Mouse (Mus musculus) heart, embryonic 15.5 days (tissue): ENCODE results near the gene Nop53. TPM values are rescaled to one million over a fixed set of nuclear protein-coding genes. Genes with fewer than 3 reads are reported as not detected.
A peak's percentile ranks its signal among the peaks of the same experiment; 100 is the strongest.

Experiments
- ATAC-seq: fragments of 200-750 bp; cut with Nextera tagmentation; replicated peaks from 2 replicates; pipeline ENCODE4 v1.8.0; 2017; ENCODE audit warnings: low read depth, moderate TSS enrichment; ENCODE audit not compliant: insufficient number of reproducible peaks, insufficient read depth, low FRiP score
- H3K27ac ChIP-seq: fragments of 300-500 bp; sonication (generic); 2 replicates; pipeline ENCODE4 v1.5.1; 2015; ENCODE audit warnings: mild to moderate bottlenecking, inconsistent platforms
- H3K27me3 ChIP-seq: fragments of 300-500 bp; sonication (generic); 2 replicates; pipeline ENCODE4 v1.6.1; 2015; ENCODE audit warnings: inconsistent platforms
- H3K36me3 ChIP-seq: fragments of 300-500 bp; sonication (generic); 2 replicates; pipeline ENCODE4 v1.6.1; 2015; ENCODE audit warnings: mild to moderate bottlenecking, inconsistent platforms
- H3K4me1 ChIP-seq: fragments of 300-500 bp; sonication (generic); replicated peaks from 2 replicates; pipeline ENCODE4 v1.6.1; 2015; ENCODE audit warnings: inconsistent platforms
- H3K4me2 ChIP-seq: fragments of 300-500 bp; sonication (generic); 2 replicates; pipeline ENCODE4 v1.6.1; 2015; ENCODE audit warnings: inconsistent platforms, mild to moderate bottlenecking, moderate library complexity
- H3K4me3 ChIP-seq: fragments of 300-500 bp; sonication (generic); 2 replicates; pipeline ENCODE4 v1.5.1; 2015; ENCODE audit warnings: mild to moderate bottlenecking, inconsistent platforms
- H3K9ac ChIP-seq: fragments of 300-500 bp; sonication (generic); 2 replicates; pipeline ENCODE4 v1.6.1; 2015; ENCODE audit warnings: mild to moderate bottlenecking, inconsistent platforms
- H3K9me3 ChIP-seq: fragments of 300-500 bp; sonication (generic); replicated peaks from 2 replicates; pipeline ENCODE4 v1.6.1; 2016; ENCODE audit warnings: inconsistent platforms
- WGBS: fragments of 180-500 bp; shearing (Covaris S2); methylation state at CpG from one replicate; pipeline ENCODE4 v1.1.7; 2015; ENCODE audit warnings: mixed read lengths; 5-methylcytosine and 5-hydroxymethylcytosine counted together
- polyA plus RNA-seq: library from polyadenylated mRNA; unstranded; fragments of >200 nt; fragmentation: Nextera tagmentation; extraction: Ambion mirVana; gene quantifications from 2 replicates; pipeline ENCODE4 v1.2.1, GENCODE M21; 2015

Gene Nop53
- polyA plus RNA-seq, 1 experiment from 2014 or later: 118 TPM

DNA sequence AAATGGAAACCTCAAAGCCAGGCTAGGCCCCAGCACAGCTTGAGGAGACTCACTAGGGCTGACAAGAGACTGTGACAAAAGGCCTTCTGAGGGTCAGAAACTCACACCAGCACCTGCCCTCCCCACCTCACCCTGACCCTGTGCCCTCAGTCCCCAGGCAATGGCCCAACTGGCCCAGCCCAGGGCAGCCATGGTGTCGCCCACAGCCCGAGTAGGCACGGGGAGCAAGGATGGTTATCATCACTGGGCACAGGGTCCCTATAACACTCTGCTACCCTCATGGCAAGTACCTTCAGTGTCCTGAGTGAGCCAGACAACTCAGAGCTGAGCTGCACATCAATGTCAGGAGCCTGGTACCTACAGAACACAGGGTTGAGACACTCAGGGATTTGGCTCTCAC is 7.3 kb downstream of the Nop53 start:
- no peak overlapping the region for H3K27ac ChIP-seq

DNA sequence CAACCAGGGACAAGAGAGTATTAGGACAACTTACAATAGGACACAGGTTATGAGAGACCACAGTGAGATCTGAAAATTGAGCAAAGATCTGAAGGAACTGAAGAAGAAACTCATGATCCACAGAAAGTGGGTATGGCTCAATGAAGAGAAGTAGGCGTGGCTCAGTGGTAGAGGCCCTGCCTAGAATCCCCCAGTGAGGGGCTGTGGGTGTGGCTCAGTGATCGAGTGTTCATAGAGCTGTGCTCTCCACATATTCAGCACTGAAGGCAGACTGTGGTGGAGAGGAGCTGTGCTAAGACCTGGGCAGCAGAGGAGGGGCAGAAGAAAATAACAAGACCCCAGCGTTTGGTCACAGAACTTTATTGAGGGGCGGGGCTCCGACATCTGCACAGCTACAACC is 8.4 kb downstream of the Nop53 start:
- H3K4me3 ChIP-seq: no peak overlapping the region
- peaks cover 7% of the 10 kb centered on the region; the same call in 1 of the 2 replicates for H3K4me1 ChIP-seq
- no peak for ATAC-seq
- no peak overlapping the region for H3K27ac ChIP-seq
- peaks cover 70% of the 10 kb centered on the region for H3K36me3 ChIP-seq
- WGBS: 88% methylated on average over 5 of the region's 5 CpGs
- no peaks in the 10 kb centered on the region for H3K9me3 ChIP-seq
- H3K4me2 ChIP-seq: no peak overlapping the region
- H3K9ac ChIP-seq: no peak overlapping the region
- H3K27me3 ChIP-seq: no peaks in the 10 kb centered on the region

More for the DNA sequence above, 7.3 kb downstream of the Nop53 start:
- H3K4me3 ChIP-seq: no peak overlapping the region
- H3K4me2 ChIP-seq: no peak overlapping the region
- ATAC-seq: no peak
- no peaks in the 10 kb centered on the region for H3K9me3 ChIP-seq
- H3K9ac ChIP-seq: no peak overlapping the region
- peaks cover 81% of the 10 kb centered on the region for H3K36me3 ChIP-seq
- H3K27me3 ChIP-seq: no peaks in the 10 kb centered on the region
- 97% methylated on average over 3 of the region's 3 CpGs for WGBS
- peaks cover 3% of the 10 kb centered on the region; the same call in 1 of the 2 replicates for H3K4me1 ChIP-seq

DNA sequence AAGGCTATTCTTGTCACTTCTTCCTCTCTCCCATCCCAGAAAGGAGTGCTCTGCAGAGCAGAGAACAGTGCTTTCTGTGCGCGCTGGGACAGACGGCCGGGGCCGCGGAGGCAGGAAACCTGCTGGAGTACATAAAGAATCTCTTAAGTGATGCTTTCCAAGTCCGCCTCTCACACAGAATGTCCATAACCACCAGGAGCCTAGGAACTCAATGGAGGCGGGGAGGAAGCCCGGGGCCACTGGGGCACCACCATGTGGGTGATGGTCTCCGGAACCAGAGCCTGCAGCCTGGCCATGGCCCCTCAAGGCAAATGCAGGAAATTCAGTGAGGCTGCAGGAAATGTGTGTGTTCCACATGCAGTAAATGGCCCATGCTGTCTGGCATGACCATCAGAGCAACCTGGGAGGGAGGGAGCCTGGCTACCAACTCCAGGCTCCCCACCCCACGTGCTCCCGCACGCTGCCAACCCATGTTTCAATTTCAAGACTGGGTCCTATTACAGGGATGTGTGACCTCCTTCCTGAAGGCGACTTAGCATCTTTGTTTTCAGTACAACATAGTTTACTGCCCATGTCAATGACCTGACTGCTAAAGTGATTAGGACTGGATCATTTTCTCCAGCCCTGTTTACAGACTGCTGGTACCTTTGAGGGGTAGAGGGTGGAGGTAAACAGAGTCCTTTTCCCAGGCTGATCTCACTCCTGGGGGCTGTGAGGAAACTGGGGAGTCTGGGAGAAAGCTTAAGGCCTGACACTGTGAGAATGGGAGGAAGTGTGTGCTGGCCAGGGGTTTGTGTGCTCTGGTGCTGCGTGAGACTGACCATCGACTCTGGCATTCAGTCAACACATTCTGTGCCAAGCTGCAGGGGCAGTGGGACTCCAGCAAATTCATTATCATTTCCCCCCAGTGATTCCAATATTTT is 12.2 kb downstream of the Nop53 start:
- Histone ChIP-seq H3K9ac (no peak overlapping the region), H3K4me2 (no peak overlapping the region), H3K4me3 (no peak overlapping the region), H3K27ac (peak overlapping the region; percentile 80), H3K27me3 (no peaks in the 10 kb centered on the region), H3K4me1 (peaks cover 15% of the 10 kb centered on the region), H3K9me3 (no peaks in the 10 kb centered on the region), H3K36me3 (peaks cover 33% of the 10 kb centered on the region)
- WGBS: 44% methylated on average over 16 of the region's 16 CpGs
- peak; percentile 60 for ATAC-seq

DNA sequence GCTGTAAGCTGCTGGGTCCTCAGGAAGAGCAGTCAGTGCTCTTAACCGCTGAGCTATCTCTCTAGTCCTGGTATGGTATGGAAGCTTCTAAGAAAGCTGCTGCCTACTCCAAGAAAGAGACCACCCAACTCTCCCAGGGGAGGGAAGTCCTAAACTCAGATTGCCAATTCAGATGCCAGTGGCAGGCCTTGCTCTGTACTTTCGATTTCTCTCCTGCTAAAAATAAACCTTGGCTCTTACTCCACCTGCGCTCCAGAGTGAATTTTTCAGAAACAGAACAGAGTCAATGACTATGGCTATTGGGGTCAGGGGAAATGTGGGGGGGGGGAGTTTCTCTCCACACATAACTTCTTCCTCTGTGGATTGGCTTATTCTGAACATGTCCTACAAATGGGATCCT is 14.2 kb downstream of the Nop53 start:
- no peak for ATAC-seq
- H3K4me2 ChIP-seq: peak overlapping the region; percentile 34

DNA sequence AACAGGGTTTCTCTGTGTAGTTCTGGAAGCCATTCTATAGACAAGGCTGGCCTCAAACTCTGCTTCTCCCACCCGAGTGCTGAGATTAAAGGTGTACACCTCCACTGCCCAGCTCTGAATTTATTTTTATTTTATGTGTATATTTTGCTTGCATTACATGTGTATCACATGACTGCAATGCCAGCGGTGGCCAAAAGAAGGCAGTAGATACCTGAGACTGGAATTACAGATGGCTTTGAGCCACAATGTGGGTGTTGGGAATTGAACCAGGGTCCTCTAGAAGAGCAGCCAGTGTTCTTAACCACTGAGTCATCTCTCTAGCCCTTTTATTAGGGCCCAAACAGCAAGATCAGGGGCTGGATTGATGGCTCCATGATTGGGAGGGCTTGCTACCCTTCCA is 15.3 kb downstream of the Nop53 start:
- Histone ChIP-seq H3K27ac (no peak overlapping the region), H3K36me3 (peaks cover 2% of the 10 kb centered on the region; the same call in 1 of the 2 replicates), H3K4me1 (peaks cover 15% of the 10 kb centered on the region), H3K27me3 (no peaks in the 10 kb centered on the region), H3K9me3 (no peaks in the 10 kb centered on the region), H3K4me3 (no peak overlapping the region), H3K4me2 (no peak overlapping the region), H3K9ac (no peak overlapping the region)
- WGBS: 63% methylated on average over 2 of the region's 2 CpGs
- ATAC-seq: no peak

More for the DNA sequence above, 14.2 kb downstream of the Nop53 start:
- Histone ChIP-seq H3K36me3 (peaks cover 13% of the 10 kb centered on the region), H3K27ac (peak overlapping the region; percentile 74), H3K4me1 (peaks cover 15% of the 10 kb centered on the region), H3K4me3 (no peak overlapping the region), H3K9me3 (no peaks in the 10 kb centered on the region), H3K9ac (no peak overlapping the region), H3K27me3 (no peaks in the 10 kb centered on the region)
- WGBS: 33% methylated on average over 3 of the region's 3 CpGs

DNA sequence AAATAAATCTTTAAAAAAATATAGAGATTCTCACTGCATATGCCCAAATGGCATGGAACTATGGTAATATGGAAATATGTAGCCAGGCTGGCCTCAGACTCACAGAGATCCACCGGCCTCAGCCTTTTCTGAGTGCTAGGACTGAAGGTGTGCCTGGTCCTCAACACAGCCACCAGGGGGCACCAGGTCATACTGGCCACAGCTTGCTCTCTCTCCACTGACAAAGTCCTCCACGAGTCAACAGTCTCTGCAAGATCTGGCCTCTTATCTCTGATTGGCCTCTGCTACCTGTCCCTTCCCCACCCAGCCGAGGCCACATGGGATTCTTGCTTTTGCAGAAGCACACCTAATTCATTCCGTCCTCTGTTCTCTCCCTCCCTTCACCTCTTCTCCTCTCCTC is 16.0 kb downstream of the Nop53 start:
- H3K4me3 ChIP-seq: no peak overlapping the region
- H3K27ac ChIP-seq: no peak overlapping the region
- H3K36me3 ChIP-seq: no peaks in the 10 kb centered on the region
- H3K9ac ChIP-seq: no peak overlapping the region
- no peak; the same call in 1 of the 2 replicates for ATAC-seq
- H3K4me1 ChIP-seq: peaks cover 15% of the 10 kb centered on the region
- H3K9me3 ChIP-seq: no peaks in the 10 kb centered on the region
- H3K4me2 ChIP-seq: no peak overlapping the region
- 25% methylated on average over 4 of the region's 4 CpGs for WGBS
- H3K27me3 ChIP-seq: no peaks in the 10 kb centered on the region

DNA sequence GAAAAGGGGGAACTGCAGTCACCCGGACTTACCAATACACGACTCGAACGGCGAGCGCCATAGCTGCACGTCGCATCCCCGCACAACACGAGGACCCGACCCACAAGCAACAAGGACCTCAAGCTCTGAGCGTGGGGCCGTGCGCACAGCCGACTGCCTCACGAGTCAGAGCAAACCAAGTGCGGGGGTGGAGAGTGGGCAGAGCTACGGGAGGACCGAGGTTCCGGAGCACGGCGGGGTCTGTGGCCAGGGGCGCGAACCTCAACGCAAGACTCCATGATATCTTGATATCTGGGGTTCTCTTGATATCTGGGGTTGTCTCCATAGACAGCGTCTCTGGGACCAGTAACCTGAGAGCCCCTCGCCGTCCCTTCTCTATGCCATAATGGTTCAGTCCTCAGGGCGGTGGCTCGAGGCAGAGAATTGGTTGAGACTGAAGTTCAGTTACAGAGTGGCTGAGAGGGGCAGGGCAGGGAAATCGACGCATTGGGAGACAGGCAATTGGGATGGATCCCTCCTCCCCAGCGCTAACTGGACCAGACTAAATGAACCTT is 23.6 kb downstream of the Nop53 start, which contains the start of gene Selenow:
Gene Selenow, minus strand, starts transcription at position 183 of the 554 bp plus-strand sequence.
- H3K36me3 ChIP-seq: peaks cover 23% of the 10 kb centered on the region
- H3K27ac ChIP-seq: peak within 1 kb of the TSS; percentile 76
- ATAC-seq: peak; percentile 95
- H3K27me3 ChIP-seq: no peaks in the 10 kb centered on the region
- peak within 1 kb of the TSS; percentile 76 for H3K4me2 ChIP-seq
- peak within 1 kb of the TSS; percentile 75 for H3K4me3 ChIP-seq
- under 1% methylated on average over 33 of the region's 33 CpGs for WGBS
- H3K9me3 ChIP-seq: no peaks in the 10 kb centered on the region
- H3K9ac ChIP-seq: peak within 1 kb of the TSS; percentile 70
- H3K4me1 ChIP-seq: peaks cover 27% of the 10 kb centered on the region

DNA sequence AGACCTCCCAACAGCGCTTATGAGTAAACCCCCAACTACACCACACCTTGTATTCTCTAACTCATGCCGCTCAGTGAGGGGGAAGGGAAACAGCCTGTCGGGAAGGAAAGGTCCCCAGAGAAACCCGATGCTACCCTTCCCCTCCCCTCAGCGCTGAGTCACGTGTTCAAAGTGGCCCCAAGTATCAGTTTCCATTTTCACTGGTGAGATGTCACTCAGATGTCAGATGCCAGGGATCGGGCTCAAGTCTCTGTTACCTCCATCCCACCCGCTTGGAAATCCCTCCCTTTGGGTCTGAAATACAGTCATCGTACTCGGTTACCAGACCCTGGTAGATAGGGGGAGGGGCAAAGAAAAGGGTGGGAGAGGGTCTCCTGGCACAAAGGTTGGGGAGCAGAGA is 24.1 kb downstream of the Nop53 start:
- WGBS: under 1% methylated on average over 10 of the region's 10 CpGs
- Histone ChIP-seq H3K9ac (peak overlapping the region; percentile 70), H3K9me3 (no peaks in the 10 kb centered on the region), H3K4me2 (peak overlapping the region; percentile 76), H3K27me3 (no peaks in the 10 kb centered on the region), H3K4me1 (peaks cover 27% of the 10 kb centered on the region), H3K4me3 (peak overlapping the region; percentile 75), H3K36me3 (peaks cover 28% of the 10 kb centered on the region), H3K27ac (peak overlapping the region; percentile 76)
- peak; percentile 53 for ATAC-seq

DNA sequence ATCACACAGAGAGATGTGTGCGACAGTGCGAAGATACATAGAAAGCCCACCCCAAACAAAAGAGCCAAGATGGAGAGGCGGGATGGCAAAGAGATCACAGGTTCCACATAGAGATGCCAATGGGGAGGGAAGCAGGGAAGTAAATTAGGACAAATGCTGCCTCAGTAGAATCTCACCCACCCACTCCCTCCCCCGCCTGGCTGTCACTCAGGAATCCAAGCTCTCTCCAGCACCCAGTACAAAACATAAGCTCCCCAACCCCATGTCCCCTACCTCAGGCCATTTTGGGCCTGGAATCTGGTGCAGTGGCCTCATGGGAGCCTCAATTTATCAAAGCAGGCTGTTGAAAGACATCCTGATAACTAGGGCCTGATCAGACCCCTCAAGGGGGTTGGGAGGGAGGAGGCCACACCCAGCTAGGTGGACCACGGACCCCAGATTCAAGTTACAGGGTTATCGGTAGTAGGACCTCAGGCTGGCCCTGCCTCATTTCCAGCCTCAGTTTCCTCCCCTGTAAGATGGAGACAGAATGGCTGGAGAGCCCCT is 25.2 kb downstream of the Nop53 start:
- H3K9ac ChIP-seq: peak overlapping the region; percentile 70
- WGBS: 67% methylated on average over 6 of the region's 6 CpGs
- H3K9me3 ChIP-seq: no peaks in the 10 kb centered on the region
- peaks cover 32% of the 10 kb centered on the region for H3K36me3 ChIP-seq
- H3K4me1 ChIP-seq: peaks cover 27% of the 10 kb centered on the region
- peak overlapping the region; percentile 76 for H3K4me2 ChIP-seq
- no peaks in the 10 kb centered on the region for H3K27me3 ChIP-seq
- ATAC-seq: no peak
- peak overlapping the region; percentile 75 for H3K4me3 ChIP-seq
- no peak overlapping the region for H3K27ac ChIP-seq

DNA sequence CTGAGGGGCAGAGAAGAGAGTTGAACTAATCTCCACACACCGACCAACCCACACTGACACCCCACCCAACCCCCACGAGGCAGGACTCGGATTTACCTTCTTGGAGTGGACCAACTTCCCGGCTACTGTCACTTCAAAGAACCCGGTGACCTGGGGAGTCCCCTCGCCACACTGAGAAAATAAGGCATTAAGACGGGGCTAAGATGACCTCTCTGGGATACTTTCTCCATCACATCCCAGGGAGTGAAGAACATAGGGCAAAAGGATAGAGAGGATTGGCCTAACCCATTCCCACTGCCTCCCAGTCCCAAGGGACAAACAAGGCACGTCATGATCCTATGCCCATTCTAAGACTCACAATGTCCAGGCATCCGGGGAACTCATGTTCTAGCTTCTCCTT is 25.9 kb downstream of the Nop53 start:
- peak overlapping the region; percentile 76; the same call in 1 of the 2 replicates for H3K4me2 ChIP-seq
- H3K36me3 ChIP-seq: peaks cover 32% of the 10 kb centered on the region
- WGBS: 86% methylated on average over 9 of the region's 9 CpGs
- H3K4me1 ChIP-seq: peaks cover 27% of the 10 kb centered on the region
- no peak for ATAC-seq
- H3K4me3 ChIP-seq: 0 out of 2 replicates have a peak overlapping the region, but pooled peaks have one; percentile 75
- H3K9me3 ChIP-seq: no peaks in the 10 kb centered on the region
- H3K27ac ChIP-seq: no peak overlapping the region
- H3K27me3 ChIP-seq: no peaks in the 10 kb centered on the region
- H3K9ac ChIP-seq: no peak overlapping the region

DNA sequence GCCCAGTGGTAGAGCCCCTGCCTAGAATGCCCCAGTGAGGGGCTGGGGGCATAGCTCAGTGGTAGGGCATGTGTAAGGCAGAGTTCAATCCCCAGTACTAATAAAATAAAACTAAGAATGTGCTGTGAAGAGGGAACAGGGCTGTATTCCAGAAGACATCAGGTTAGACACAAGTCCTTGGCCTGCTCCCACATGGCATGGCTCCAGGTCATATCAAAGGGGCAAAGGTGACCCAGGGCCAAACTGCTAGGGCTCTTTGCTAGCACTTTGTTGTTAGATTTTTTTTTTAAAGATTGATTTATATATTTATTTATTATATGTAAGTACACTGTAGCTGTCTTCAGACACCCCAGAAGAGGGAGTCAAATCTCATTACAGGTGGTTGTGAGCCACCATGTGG is 27.5 kb downstream of the Nop53 start:
- Histone ChIP-seq H3K36me3 (peaks cover 32% of the 10 kb centered on the region), H3K27me3 (no peaks in the 10 kb centered on the region), H3K4me2 (no peak overlapping the region), H3K4me3 (no peak overlapping the region), H3K9ac (no peak overlapping the region), H3K27ac (no peak overlapping the region), H3K4me1 (peaks cover 27% of the 10 kb centered on the region), H3K9me3 (no peaks in the 10 kb centered on the region)
- ATAC-seq: no peak
